Mouse (Mus musculus) ovary, postnatal 36 days (tissue): ENCODE measurements around the gene Atg5.
A peak's percentile ranks its signal among the peaks of the same experiment; 100 is the strongest.
"Not testable (repeated sequence)": the region's sequence is repeated elsewhere in the genome, so short reads cannot be mapped to it uniquely, and the experiment has no call there.

ENCODE experiments used
- DNase-seq: peaks from one replicate; pipeline ENCODE4 v3.0.0; 2022; ENCODE audit warnings: low spot score, mixed read lengths

The Atg5 gene

DNA sequence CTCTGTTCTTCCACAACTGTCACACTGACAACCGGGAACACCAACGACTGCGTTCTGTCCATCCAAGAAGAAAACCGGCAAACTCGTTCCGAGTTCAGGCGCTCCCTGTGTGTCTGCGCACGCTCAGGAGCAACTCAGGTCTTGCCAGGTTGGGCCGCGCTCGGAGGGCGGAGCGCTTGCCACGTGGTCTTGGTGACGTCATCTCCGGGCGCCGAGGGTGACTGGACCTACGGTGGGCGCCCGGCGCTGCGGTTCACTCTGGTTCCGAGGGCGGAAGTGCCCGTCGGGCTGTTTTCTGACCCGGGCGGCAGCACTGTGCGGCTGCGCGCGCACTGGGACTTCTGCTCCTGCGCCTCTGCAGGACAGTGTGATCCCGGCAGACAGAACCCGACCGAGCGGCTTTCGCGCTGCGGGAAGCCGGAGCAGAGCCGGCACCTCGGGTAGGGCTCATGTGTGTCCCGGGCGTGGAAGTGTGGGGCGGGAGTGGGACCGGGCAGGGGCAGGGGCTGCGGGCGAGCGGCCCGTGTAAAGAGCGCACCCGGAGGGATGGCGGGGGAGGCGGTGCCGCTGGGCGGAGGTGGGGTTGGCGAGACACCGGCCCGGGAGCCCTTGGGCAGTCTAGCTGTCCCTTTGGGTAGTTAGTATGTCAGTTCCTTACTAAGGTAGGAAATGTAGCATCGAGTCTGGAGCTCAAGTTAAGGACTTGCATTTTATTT, at the start of gene Atg5:
Gene Atg5 (plus strand): TSS at position 214 of the 716 bp plus-strand sequence.
- DNase-seq = peak; percentile 99

GRCm38 (mm10) chr10:44219073-44219472, 49.1 kb upstream of the Atg5 start:
- not testable (repeated sequence) for DNase-seq

GRCm38 (mm10) chr10:44224345-44224744, 43.8 kb upstream of the Atg5 start:
- DNase-seq = no peak

GRCm38 (mm10) chr10:44233351-44233750, 34.8 kb upstream of the Atg5 start:
- DNase-seq = not testable (repeated sequence)

- not testable (repeated sequence) for DNase-seq
Observed at GRCm38 (mm10) chr10:44235298-44235697, 32.9 kb upstream of the Atg5 start.

- DNase-seq = no peak
Observed at GRCm38 (mm10) chr10:44256624-44257023, 11.5 kb upstream of the Atg5 start.

DNA sequence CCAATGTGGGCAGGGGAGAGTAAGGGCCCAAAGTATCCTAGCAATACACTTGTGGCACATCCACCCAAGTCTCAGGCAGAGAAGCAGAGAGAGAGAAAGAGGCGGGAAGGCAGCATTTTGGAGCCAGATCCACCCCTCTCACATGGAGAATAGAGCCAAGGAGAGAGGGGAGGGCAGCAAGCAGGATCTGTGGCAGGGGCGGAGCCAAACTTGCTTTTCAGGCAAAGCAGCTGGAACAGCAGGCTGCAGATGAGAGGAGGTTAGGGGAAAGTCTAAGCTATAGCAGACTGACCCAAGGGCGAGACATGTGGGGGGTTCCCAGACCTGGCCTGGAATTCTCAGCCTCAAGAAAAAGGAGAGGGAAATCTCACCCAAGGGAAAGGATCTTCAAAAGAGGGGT, 2.3 kb upstream of the Atg5 start:
- no peak for DNase-seq

DNA sequence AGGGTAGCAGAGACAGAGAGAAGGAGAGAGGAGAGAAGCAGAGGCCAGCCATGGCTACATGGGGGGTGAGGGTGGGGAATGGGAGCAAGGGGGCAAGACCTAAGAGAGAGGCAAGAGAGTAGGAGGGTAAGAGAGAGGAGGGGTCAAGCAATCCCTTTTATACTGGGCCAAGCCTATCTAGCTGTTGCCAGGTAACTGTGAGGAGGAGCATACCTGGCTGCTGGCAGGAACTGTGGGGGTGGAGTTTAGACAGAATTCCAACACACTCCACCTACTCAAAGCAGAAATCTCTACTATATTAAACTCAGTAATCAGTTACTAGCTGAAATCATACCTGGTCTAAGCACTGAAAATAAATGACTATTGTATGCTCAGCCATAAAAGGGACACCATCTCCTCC, 1.6 kb upstream of the Atg5 start:
- no peak for DNase-seq

DNA sequence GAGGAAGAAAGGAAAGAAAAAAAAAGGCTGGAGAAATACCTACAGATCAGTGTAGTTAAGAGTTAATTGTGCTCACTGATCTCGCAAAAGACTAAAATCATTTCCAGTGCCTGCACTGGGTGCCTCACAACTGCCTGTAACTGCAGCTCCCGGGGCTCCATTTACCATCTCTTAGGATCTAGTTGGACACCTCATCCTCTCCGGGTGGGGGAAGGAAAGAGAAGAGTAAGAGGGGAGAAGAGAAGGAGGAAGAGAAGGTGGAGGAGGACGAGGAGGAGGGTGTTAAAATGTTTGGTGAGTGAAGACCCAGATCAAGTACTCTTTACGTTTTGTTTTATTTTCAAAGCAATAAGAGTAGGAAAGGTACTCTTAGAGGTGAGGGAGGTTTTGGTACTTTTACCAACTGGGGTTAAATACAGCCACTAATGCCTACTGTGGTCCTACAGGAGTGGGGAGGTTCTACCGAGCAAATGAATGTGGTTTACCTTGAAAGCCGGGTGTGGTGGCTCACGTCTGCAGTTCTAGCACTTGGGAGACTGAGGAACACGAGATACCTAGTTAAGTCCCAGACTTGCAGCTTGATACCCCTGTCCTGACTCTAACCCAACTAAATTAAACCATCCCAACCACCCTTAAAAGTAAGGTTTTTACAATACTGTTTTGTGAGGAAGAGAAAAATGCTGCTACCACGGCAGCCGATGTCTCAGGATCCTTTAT, 574 bp upstream of the Atg5 start:
- DNase-seq = peak; percentile 3

- DNase-seq = no peak
Observed at GRCm38 (mm10) chr10:44269211-44269610, 1.1 kb downstream of the Atg5 start.

DNA sequence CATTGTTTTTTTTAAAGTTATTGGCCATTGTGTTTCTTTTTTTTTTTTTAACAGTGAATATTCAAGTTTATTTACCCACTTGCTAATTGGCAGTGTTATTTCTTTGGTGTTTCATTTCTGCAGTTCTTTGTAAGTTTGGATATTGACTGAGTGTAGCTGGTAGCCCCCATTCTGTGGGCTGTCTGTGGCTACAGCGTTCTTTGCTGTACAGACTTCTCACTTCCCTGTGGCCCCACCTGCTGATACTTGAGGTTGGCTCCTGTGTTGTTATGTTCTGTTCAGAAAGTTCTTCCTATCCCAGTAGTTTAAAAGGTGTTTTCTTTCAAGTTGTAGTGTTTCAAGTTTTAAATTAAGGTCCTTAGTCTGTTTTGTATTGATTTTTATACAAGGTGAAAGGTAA, 14.2 kb downstream of the Atg5 start:
- DNase-seq = no peak

DNA sequence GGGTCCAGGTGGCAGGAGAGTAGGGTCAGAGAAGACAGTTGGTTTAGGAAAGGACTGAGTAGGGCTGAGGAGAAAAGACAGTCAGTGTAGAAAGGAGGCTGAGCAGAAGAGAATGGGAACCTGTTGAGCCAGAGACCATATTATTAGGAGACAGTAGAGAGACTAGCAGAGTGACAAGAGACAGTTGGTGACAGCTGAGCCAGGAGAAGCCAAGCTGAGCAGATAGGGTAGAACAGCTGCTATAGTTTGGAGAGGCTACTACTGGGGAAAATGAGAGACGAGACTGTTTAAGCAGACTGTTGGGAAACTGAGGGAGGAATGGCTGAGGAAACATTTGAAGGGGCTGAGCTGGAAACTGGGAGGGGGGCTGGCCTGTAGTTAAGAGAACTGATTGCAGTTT, 16.9 kb downstream of the Atg5 start:
- DNase-seq = no peak

- DNase-seq = no peak
Observed at GRCm38 (mm10) chr10:44285935-44286334, 17.8 kb downstream of the Atg5 start.

DNA sequence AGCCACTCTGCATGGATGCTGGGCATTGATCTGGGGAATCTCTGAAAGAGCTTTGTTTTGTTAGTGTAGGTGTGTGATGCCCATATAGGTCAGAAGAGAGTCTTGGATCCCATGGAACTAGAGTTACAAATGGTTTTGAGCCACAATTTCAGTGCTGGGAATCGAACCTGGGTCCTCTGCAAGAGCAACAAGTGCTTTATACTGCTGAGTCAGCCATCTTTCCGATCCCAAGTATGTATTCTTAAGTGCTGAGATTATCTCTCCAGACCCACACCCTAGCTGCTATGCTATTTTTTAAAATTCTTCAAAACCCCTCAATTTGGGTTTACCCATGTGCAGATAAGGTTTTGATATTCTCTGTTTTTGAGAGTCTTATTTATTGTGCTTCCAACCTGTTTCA, 22.7 kb downstream of the Atg5 start:
- no peak for DNase-seq

DNA sequence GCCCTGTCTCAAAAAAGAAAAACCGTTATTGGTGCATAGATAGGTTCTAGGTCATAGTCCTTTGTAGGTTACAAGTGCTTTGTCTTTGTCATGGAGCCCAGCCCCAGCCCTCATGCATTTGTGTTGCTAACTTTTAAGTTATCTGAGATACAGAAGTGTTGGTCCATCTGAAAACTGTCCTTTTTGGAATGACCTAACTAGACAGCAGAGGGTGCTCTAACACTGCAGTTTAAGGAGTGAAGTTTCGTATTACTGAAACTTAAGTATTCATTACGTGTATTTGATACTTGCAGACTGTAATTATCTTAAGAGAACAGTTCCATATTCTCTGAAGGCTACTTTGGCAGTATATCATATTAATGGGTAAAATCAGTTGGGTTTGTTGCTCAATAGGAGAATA, 24.0 kb downstream of the Atg5 start:
- DNase-seq = no peak

GRCm38 (mm10) chr10:44299165-44299564, 31.0 kb downstream of the Atg5 start:
- no peak for DNase-seq

DNA sequence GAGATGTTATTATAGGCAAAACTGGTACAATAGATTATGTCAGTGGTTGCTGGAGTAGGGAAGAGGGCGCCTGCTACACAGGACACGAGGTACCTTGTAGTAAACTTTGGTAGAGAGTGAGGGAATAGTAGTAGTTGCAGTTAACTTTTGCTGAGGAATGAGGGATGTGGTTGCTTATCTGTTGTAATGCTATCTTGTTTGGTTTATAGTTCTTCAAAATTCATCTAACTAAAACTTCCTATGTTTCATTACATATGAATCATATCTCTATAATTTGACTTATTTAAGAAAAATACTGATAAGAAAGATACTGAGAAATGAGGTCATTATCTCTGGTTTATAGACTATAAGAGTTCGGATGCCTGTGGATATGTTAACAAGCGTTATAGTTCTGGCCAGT, 31.9 kb downstream of the Atg5 start:
- DNase-seq = no peak

GRCm38 (mm10) chr10:44303648-44304329, 35.6 kb downstream of the Atg5 start:
- no peak for DNase-seq

DNA sequence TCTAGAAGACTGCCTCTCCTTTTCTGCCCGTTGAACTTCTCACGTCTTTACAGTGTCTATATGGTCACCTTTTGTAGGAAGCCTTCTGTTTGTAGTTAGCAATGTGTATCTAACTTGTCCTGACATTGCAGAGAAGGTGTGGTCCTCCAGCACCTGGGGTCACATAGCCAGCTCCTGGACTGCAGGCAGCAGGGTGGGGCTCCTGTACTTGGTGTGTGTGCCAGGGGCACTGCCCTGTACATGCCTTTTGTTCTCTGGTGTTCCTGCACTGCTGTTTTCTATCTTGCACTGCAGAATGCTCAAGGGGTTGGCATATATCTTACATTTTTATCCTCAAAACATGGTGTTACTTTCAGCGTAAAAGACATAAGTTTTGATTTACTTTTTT, 36.2 kb downstream of the Atg5 start:
- DNase-seq = no peak

GRCm38 (mm10) chr10:44304845-44305244, 36.7 kb downstream of the Atg5 start:
- DNase-seq = no peak

DNA sequence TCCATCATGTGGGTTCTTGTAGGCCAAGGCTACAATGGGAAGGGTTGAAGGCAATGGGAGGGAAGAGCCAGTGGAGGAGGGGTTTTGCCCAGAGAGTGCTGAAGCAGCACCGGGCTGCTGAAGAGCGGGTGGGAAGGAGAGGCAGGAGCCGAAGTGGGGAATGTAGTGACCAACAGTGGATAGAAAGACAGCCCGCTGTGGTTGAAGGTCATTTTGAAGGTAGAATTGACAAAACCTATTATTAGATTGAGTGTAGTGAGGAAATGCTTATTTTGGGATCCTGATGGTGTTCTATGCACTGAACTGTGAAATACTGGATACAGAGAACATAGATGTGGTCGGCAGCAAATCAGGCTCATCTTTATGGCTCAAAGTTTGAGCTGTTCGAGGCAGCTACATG, 38.1 kb downstream of the Atg5 start:
- DNase-seq = no peak

GRCm38 (mm10) chr10:44308280-44308679, 40.1 kb downstream of the Atg5 start:
- no peak for DNase-seq

- no peak for DNase-seq
Observed at GRCm38 (mm10) chr10:44309250-44309649, 41.1 kb downstream of the Atg5 start.
